ENCODE assay signal across 21 mouse cellular contexts in the genomic region with DNA sequence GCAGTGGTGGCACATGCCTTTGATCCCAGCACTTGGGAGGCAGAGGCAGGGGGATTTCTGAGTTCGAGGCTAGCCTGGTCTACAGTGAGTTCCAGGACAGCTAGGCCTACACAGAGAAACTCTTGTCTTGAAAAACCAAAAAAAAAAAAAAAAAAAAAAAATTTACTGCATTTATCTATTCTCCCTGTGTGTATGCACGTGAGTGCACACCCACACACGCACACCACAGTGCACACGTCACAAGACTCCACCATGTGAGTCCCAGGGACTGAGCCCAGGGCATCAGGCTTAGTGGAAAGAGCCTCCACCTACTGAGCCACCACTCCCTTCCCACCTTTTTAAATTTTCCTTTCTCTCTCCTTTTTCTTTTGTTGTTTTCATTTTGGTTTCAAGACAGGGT. TPM values are rescaled to one million over a fixed set of nuclear protein-coding genes. Genes with fewer than 3 reads are reported as not detected.
DNase-seq lines count a peak whose midpoint lies in the region; ATAC-seq and TF ChIP-seq lines count a peak whose summit lies in the region.
"Had no signal": no experiment of that assay in that cellular context is flagged by ENCODE, and none has a peak within 500 bp of the region (broad histone marks: within the 10 kb centered on the region; RNA-seq: fewer than 3 reads in every experiment).

No protein-coding gene starts in this region.

- peaks cover 21 to 55% of the 10 kb centered on the region in 2 experiments for H3K4me1 ChIP-seq in CH12.LX (ENCODE audit: control insufficient read depth in 1 of 2, insufficient read depth in 2 of 2)
- H3K4me1 ChIP-seq in intestine, embryonic 16.5 days (ENCODE audit: control insufficient read depth, insufficient read depth, low read length): peaks cover 11% of the 10 kb centered on the region

- ATAC-seq in intestine, embryonic 16.5 days: no peak

- H3K79me2 ChIP-seq in CH12.LX (replicated peaks; ENCODE audit: control insufficient read depth, extremely low read depth, insufficient read depth, poor library complexity, severe bottlenecking): no peaks in the 10 kb centered on the region

- TF ChIP-seq RAD21 in CH12.LX (IDR thresholded peaks at IDR 0.05; ENCODE audit: low read depth, low read length): no peak

- no peak for TF ChIP-seq CTCF in layer of hippocampus, adult 2 months (conservative IDR thresholded peaks at IDR 0.05)
- TF ChIP-seq CTCF in CH12.LX (conservative IDR thresholded peaks at IDR 0.05 in 1 of 2, IDR thresholded peaks at IDR 0.05 in 1 of 2; ENCODE audit: low read depth in 2 of 2, low read length in 2 of 2): no peak

- no peak overlapping the region for H3K4me2 ChIP-seq in CH12.LX (ENCODE audit: insufficient read depth, low read depth, poor library complexity, severe bottlenecking)
- H3K4me2 ChIP-seq in intestine, embryonic 16.5 days (ENCODE audit: low read depth, low read length): no peak overlapping the region
- H3K4me2 ChIP-seq: midbrain, embryonic 11.5 days had no signal

- H3K4me3 ChIP-seq in layer of hippocampus, adult 2 months: no peak overlapping the region
- no peak overlapping the region for H3K4me3 ChIP-seq in CH12.LX (replicated peaks in 1 of 3; ENCODE audit: low read depth in 2 of 3, low read length in 2 of 3, poor library complexity in 1 of 3)
- no peak overlapping the region for H3K4me3 ChIP-seq in intestine, embryonic 16.5 days (ENCODE audit: low read length)
- H3K4me3 ChIP-seq: limb, embryonic 15.5 days had no signal

- in situ Hi-C loops in CH12.LX (cut with MboI; ENCODE audit: low pct_ligation_motif_present, low pct_unique_long_range_greater_than_20kb, low sequenced_read_pairs): loop anchor here (5.0 kb wide), 1 partner anchor 72 kb away; no protein-coding TSS in a partner anchor

- H3K36me3 ChIP-seq in CH12.LX (replicated peaks in 1 of 2; ENCODE audit: control insufficient read depth in 1 of 2, insufficient read depth in 1 of 2, low read length in 1 of 2): peaks cover 0 to 14% of the 10 kb centered on the region in 2 experiments
- H3K36me3 ChIP-seq in intestine, embryonic 16.5 days (ENCODE audit: control insufficient read depth, insufficient read depth, low read length): no peaks in the 10 kb centered on the region

- DNase-seq in cerebellum, adult 9-11 months: peak; percentile 24
- no peak for DNase-seq in cerebellum, postnatal 14 days
- no peak for DNase-seq in layer of hippocampus, adult 2 months (ENCODE audit: low spot score in 2 of 2)
- DNase-seq in layer of hippocampus, adult 8-10 months (ENCODE audit: low spot score in 2 of 2): no peak
- no peak for DNase-seq in CH12.LX (ENCODE audit: extremely low read depth)
- no peak for DNase-seq in frontal cortex, adult 2 months (ENCODE audit: extremely low spot score in 1 of 2, low spot score in 1 of 2)
- DNase-seq in adrenal gland, postnatal 36 days: no peak
- DNase-seq: adrenal gland, adult 2 months; cerebellum, adult 11 months; cerebellum, postnatal 25 days; gastrocnemius, postnatal 10 days; heart, postnatal 14 days; kidney, adult 11 months; lung, postnatal 36 days; right cerebral cortex, postnatal 25 days; spleen, adult 18-20 months; thymus, postnatal 14 days had no signal

- H3K27me3 ChIP-seq in CH12.LX (replicated peaks): no peaks in the 10 kb centered on the region
- H3K27me3 ChIP-seq in intestine, embryonic 16.5 days (replicated peaks; ENCODE audit: control insufficient read depth, insufficient read depth, low read length): no peaks in the 10 kb centered on the region
- H3K27me3 ChIP-seq: limb, embryonic 15.5 days had no signal

- peak overlapping the region; percentile 74 for H3K27ac ChIP-seq in layer of hippocampus, adult 2 months
- no peak overlapping the region for H3K27ac ChIP-seq in CH12.LX (ENCODE audit: insufficient read depth, low read depth)
- no peak overlapping the region for H3K27ac ChIP-seq in intestine, embryonic 16.5 days (ENCODE audit: low read length)

- H3K9me3 ChIP-seq in CH12.LX (replicated peaks; ENCODE audit: low read length): no peaks in the 10 kb centered on the region
- no peaks in the 10 kb centered on the region for H3K9me3 ChIP-seq in intestine, embryonic 16.5 days (ENCODE audit: control insufficient read depth, low read length)
- H3K9me3 ChIP-seq: hindbrain, embryonic 10.5 days; limb, embryonic 15.5 days had no signal

- dilution Hi-C loops in CH12.LX (cut with MboI; ENCODE audit: extremely low pct_ligation_motif_present, extremely low pct_unique_long_range_greater_than_20kb, low sequenced_read_pairs): no loop called here

- no peak for TF ChIP-seq POLR2A in CH12.LX (IDR thresholded peaks at IDR 0.05; ENCODE audit: low read depth, low read length)

- no peak for TF ChIP-seq EP300 in CH12.LX (IDR thresholded peaks at IDR 0.05; ENCODE audit: low read length)

- WGBS in intestine, embryonic 16.5 days: 78% methylated on average over 4 of the region's 4 CpGs

- no peak overlapping the region for H3K9ac ChIP-seq in CH12.LX (ENCODE audit: insufficient read depth, low read depth)
- peak overlapping the region; percentile 50; the same call in 1 of the 2 replicates for H3K9ac ChIP-seq in intestine, embryonic 16.5 days (ENCODE audit: low read depth, low read length)
- H3K9ac ChIP-seq: limb, embryonic 15.5 days had no signal

TF ChIP-seq in CH12.LX, 34 proteins besides CTCF, POLR2A, EP300 and RAD21:
- 0 out of 2 replicates have a peak, but pooled peaks have one; percentile 13 for TF ChIP-seq ZNF384 (IDR thresholded peaks at IDR 0.05; ENCODE audit: low read depth, low read length)
- no peak for TF ChIP-seq RCOR1 (conservative IDR thresholded peaks at IDR 0.05; ENCODE audit: low read depth, low read length)

RNA-seq across cellular contexts. Expression of gene Tob2, which starts 28.1 kb away (rescaled TPM):
- total RNA-seq in layer of hippocampus, adult 2 months (2021): 10 to 100 TPM; 28.6 to 38.4 TPM
- total RNA-seq in layer of hippocampus, adult 8-10 months (2022): 10 to 100 TPM; 24.8 to 39.6 (median 30.6) TPM
- total RNA-seq in CH12.LX (2012; rRNA removed): 21.8 and 25.3 TPM in 2 replicates
- 5.0 and 5.6 TPM in 2 replicates for total RNA-seq in CH12.LX (2014; rRNA removed)
- 18.9 and 22.0 TPM in 2 replicates for polyA plus RNA-seq in CH12.LX (2012; ENCODE audit: insufficient read length, low read depth)
- polyA plus RNA-seq in intestine, embryonic 16.5 days (2015; fragmentation: Nextera tagmentation; extraction: Ambion mirVana): 25.3 and 28.6 TPM in 2 replicates
- 21.1 and 22.6 TPM in 2 replicates for polyA plus RNA-seq in frontal cortex, adult 2 months (2012; rRNA removed)
- 100 to 1,000 TPM; 103 to 125 TPM for total RNA-seq in adrenal gland, postnatal 36 days (2021)

RNA-seq across cellular contexts. Expression of gene Tef, which starts 28.3 kb away (rescaled TPM):
- 100 to 1,000 TPM; 273 to 304 TPM for total RNA-seq in layer of hippocampus, adult 2 months (2021)
- total RNA-seq in layer of hippocampus, adult 8-10 months (2022): 100 to 1,000 TPM; 227 to 350 (median 284) TPM
- 12.8 and 14.9 TPM in 2 replicates for total RNA-seq in CH12.LX (2012; rRNA removed)
- total RNA-seq in CH12.LX (2014; rRNA removed): 14.4 and 14.7 TPM in 2 replicates
- 15.8 and 17.2 TPM in 2 replicates for polyA plus RNA-seq in CH12.LX (2012; ENCODE audit: insufficient read length, low read depth)
- 12.5 and 14.5 TPM in 2 replicates for polyA plus RNA-seq in intestine, embryonic 16.5 days (2015; fragmentation: Nextera tagmentation; extraction: Ambion mirVana)
- polyA plus RNA-seq in frontal cortex, adult 2 months (2012; rRNA removed): 245 and 256 TPM in 2 replicates
- 100 to 1,000 TPM in 1 of 2 experiments, 10 to 100 TPM in 1; 61.4 to 101 TPM for total RNA-seq in adrenal gland, postnatal 36 days (2021)

RNA-seq across cellular contexts. Expression of gene Phf5a, which starts 41.2 kb away (rescaled TPM):
- total RNA-seq in layer of hippocampus, adult 2 months (2021): 10 to 100 TPM; 33.0 to 36.8 TPM
- 10 to 100 TPM; 35.7 to 44.3 (median 36.7) TPM for total RNA-seq in layer of hippocampus, adult 8-10 months (2022)
- total RNA-seq in CH12.LX (2012; rRNA removed) (86.3 and 126 TPM in 2 replicates), CH12.LX (2014; rRNA removed) (116 and 137 TPM in 2 replicates)
- polyA plus RNA-seq in CH12.LX (2012; ENCODE audit: insufficient read length, low read depth): 177 and 228 TPM in 2 replicates
- 119 and 122 TPM in 2 replicates for polyA plus RNA-seq in intestine, embryonic 16.5 days (2015; fragmentation: Nextera tagmentation; extraction: Ambion mirVana)
- 47.0 and 53.8 TPM in 2 replicates for polyA plus RNA-seq in frontal cortex, adult 2 months (2012; rRNA removed)
- 10 to 100 TPM; 57.8 to 59.2 TPM for total RNA-seq in adrenal gland, postnatal 36 days (2021)

RNA-seq across cellular contexts. Expression of gene Aco2, which starts 41.6 kb away (rescaled TPM):
- 100 to 1,000 TPM; 442 to 446 TPM for total RNA-seq in layer of hippocampus, adult 2 months (2021)
- 100 to 1,000 TPM; 456 to 502 (median 473) TPM for total RNA-seq in layer of hippocampus, adult 8-10 months (2022)
- total RNA-seq in CH12.LX (2012; rRNA removed) (177 and 190 TPM in 2 replicates), CH12.LX (2014; rRNA removed) (150 and 161 TPM in 2 replicates)
- 205 and 222 TPM in 2 replicates for polyA plus RNA-seq in CH12.LX (2012; ENCODE audit: insufficient read length, low read depth)
- 288 and 307 TPM in 2 replicates for polyA plus RNA-seq in intestine, embryonic 16.5 days (2015; fragmentation: Nextera tagmentation; extraction: Ambion mirVana)
- 534 and 538 TPM in 2 replicates for polyA plus RNA-seq in frontal cortex, adult 2 months (2012; rRNA removed)
- 100 to 1,000 TPM; 823 to 866 TPM for total RNA-seq in adrenal gland, postnatal 36 days (2021)
